Mouse (Mus musculus) cerebellum, adult 11-12 months (tissue): ENCODE measurements at regions not wholly inside any gene's neighbourhood (a gene's known extent, or its start where the extent isn't known, plus 50 kb on each side); places are given as distances from the start of the nearest gene placed in this dataset.

Experiments used
- DNase-seq: peaks from one replicate; pipeline ENCODE4 v3.0.0; 2022

DNA sequence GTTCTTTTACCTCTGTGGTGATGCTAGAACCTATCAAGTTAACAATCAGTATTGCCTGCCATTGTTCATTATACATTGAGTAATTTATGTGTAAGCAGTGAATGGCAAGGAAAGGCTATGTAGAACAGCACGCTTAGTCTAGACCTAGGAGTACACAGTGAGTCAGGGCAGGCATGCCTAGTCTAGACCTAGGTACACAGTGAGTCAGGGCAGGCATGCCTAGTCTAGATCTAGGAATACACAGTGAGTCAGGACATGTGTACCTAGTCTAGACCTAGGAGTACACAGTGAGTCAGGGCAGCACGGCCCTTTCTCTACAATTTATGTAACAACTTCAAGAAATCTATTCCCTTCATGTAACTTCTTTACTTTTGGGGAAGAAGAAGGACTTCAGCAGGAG lies 347.2 kb downstream of the Tmem232 start:
- no peak for DNase-seq

DNA sequence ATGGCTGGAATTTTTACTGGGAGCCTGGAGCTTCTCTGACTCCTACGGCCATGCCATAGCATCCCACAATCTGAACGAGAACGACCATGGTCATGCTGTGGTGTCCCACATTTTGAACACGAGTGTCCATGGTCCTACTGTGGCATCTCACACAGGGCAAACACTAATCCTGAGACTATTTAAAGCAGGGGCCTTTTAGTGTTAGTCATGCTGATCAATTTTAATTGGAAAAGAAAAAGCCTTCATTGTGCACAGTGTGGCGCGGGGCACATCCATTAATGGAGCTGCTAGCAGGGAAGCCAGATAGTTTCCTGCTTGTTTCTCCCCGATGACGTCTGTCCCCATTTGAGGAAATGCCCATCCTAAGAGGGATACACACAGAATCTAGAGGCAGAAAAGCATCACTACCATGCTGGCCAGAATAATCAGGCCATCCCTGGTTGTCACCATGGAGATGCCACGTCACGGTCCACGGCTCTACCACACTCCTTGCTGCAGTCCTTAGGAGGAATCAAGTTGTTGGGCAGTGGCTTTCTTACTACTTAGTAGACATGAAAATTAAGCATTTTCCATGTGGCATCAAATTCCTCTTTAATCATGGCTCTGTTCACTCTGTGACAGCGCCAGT lies 348.0 kb downstream of the Tmem232 start:
- DNase-seq, result no peak

DNA sequence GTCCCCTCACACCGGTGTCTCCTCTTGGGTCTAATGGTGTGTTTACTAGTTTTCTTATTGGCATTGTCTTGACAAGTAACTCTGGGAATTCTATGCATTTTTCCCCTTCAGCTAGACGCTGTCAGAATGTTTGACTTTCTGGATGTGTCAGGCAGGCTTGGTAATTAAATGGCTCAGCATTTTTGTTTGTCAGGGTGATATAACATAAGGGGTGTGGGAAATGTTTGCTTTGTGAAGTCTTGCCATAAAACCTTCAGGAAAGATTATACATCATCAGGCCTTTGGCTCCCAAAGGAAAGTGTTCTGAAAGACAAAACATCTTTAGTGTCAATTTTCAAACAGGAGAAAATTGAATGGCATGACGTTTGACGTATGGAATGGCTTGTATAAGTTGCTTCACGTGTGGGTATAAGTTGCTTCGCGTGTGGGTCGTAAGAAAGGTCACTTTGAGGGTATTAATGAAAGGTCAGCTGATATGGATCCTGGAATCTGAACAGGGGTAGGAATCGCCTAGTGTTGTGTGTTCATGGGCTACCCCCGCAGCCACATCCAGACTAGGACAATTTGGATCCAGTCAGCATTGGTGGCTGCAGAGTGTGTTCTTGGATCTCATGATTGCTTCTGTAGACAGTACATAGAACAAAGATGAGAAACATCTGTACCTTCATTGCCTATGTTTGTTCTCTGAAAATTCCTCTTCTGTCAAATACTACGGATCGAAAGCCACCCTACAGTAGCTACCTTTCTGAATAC lies 349.6 kb downstream of the Tmem232 start:
- no peak for DNase-seq

DNA sequence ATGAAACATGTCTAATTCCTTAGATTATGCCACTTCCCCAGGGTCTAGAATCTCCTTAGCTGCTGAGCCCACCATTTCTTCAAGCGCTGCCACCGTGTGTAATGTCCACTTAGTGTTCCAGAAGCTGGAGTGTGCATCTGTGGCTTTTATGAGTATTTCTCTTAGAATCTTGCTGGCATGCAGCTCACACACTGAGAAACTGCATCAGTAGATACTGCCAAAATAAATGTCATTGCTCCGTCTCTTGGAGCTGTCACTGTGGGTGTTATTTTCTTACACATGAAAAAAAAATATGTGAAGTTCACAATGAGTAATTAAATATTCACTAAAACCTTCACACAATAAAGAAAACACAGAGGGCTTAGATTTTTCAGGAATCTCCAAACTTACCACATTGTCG lies 345.3 kb upstream of the 4930583I09Rik start:
- DNase-seq, result no peak

DNA sequence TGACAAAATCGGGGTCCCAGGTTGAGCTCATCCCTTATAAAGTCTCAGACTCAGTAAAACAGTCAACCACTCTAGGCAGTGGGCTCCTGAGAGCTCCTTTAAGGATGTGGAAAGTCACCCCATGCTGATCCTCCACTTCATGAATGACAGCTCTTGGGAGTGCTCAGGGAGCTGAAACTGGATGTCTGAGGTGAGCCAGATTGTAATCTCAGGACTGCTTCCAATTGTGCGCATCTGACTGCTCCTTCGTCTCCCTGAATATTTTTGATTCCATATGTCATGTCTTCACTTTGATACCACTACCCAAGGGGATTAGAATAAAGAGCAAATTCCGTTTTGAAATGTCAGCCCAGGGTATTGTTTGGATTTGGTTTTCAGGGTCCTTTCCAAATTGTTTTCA lies 339.9 kb upstream of the 4930583I09Rik start:
- no peak for DNase-seq

DNA sequence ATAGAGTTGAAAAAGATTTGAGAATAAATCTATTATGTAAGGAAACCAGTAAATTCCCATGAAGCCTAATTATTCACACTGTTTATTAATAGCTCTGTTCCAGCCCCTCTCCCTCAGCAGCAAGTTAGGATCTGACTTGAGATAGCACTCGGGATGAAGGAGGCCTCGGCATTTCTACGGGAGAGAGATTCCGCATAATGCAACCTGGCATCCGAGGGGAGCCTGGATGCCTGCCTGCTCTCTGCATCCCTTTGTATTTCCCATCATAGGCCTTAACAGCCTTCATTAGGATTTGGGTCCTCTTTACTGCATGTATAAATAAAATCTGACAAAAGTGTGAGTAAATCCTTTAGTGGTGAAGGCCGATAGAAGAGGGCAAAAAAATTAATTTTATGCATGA lies 338.2 kb upstream of the 4930583I09Rik start:
- no peak for DNase-seq

DNA sequence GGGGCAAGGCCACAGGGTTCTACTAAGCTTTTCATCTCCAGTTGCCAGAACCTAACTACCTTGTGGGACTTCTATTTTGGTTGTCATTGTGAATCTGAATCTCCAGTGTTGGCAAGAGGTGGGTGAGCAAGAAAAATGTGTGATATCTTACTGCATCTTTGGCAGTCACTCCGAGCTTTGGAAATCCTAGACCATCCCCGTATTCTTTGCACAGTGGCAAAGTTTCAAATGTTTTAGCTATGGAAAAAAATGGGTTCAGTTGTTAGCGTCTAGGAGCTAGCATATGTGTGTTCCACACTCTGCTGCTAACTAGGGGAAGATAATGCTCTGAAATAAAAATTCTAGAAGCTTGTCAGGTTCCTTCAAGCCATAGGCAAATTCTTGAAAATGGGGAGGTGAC lies 337.4 kb upstream of the 4930583I09Rik start:
- no peak for DNase-seq

DNA sequence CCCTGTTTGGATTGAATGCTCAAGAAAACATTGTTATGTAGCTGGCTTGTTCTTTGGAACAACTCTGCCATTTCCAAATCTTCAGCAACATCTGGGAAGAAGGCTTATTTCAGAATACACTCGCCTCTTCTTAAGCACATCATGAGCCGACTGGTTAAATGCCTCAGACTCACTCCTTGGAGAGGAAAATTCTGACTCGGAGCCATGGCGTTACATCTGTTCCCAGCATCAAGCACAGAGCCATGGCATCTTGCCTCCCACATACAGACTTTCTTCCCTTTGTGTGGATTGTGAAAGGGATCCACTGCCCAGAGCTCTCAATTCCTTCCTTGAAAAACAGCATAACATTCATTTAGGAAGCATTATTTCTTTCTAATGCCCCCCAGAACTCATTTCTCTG lies 334.8 kb upstream of the 4930583I09Rik start:
- no peak for DNase-seq

DNA sequence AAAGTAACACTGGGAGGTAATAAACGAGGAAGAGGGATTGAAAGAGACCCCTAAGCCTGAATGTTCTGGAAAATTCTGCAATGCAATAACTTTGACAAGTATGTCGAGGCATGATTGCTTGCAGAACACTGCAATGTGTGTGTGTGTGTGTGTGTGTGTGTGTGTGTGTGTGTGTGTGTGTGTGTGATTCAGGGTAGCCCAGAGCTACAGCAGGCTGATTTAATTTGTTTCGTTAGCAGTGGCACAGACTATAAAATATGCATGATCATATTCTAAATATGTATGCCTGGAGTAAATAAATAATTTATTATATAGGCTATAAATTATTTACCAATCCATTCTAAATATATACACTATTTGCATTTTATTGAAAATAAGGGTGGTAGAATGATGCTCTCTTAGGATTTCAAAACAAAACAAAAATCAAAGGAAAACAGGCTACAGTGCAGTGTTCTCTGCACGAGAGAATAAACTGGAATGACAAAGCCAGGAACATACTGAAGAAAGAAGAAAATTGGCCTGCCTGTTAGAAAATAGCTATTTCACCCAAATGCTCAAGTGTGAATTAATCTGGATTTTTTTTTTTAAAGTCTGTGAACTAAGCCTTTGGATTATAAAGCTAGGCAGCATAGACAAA lies 334.2 kb upstream of the 4930583I09Rik start:
- DNase-seq, result no peak

DNA sequence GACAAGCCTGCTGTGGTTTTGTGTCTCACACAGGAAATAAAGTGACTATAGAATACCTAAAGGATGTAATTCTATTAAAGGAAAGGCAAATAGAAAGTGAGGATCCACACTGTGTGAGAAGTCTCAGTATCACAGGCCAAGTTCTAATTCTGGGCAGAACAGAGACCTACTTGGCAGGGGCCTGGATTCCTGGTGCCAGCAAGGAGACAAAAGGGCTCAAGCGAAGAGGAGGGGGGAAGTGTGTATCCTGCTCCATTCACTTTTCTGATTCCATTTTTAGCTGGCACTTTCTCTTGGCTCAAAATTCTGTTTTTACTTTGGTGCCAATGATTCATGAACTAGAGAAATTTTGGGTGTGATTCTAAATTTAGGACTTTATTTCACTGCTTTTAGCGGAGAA lies 310.5 kb upstream of the 4930583I09Rik start:
- DNase-seq, result peak; percentile 41

DNA sequence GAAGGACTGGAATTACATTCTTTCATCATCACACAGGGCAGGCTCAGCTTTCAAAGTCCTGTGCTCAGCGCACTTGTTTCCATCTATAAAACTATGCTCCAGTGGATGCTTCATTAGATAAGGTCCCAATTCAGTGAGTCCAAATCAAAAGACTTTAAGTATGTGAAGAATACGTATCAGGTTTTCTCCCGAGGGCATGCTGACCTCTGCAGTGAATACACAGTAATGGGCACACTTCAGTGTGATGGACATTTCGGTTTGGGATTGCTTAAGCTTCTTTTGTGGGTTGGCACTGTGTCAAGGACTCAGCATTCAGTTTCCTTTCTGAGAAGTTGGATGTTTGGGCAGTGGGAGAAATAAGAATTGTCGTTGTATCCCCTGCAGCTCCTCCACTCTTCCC lies 278.8 kb upstream of the 4930583I09Rik start:
- no peak for DNase-seq

DNA sequence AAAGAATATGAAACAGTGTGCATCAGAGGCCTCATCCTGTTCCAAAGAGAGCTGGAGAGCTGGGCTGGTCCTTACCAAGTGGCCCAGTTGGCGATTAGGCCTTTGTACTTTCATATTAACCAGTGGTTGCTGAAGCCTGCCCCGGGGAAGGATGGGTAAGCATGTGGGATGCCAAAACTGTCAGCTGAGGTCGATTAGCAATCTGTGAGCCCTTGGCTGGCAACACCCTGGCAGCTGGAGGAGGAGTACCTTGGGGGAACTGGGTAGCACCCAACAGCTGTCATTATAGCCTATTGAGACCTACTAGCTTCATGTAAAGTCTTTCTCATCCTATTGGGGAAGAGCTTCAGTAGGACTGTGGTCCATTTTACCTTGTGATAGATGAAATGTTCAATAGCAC lies 277.2 kb upstream of the 4930583I09Rik start:
- no peak for DNase-seq

DNA sequence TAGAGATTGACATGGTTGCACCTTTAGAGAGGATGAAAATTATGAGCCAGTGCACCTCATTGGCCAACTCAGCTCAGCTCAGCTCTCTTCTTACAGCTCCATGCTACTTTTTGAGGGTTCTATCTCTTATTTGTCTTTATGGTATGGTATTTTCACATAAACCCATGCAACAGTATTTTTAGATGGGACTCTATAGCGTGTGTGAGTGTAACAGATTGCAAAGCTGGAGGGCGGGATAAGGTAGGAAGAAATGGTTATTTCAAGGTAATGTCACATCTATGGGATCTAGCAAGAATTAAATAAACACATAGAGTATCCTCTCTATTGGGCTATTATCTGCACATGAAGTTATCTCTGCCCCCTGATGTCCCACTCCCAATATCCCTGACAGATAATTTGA lies 269.8 kb upstream of the 4930583I09Rik start:
- no peak for DNase-seq

DNA sequence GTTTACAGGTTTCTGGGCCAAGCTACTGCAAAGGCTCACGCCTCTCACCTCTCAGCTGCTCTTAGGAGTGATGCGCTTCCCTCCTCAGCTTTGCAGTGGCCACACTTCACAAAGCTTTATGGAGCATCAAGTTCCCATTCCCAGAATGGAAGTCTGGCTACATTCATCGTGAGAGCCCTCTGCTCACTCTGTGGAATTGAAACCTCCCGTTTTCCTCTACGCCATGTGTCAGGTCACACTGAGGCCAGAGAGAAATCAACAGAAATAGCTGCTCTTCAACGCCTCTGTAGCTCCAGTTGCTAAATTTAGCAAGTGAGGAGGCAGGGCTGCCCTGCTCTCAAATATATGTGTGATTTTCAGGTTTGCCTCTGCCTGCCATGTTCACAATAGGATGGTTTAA lies 265.3 kb upstream of the 4930583I09Rik start:
- no peak for DNase-seq

DNA sequence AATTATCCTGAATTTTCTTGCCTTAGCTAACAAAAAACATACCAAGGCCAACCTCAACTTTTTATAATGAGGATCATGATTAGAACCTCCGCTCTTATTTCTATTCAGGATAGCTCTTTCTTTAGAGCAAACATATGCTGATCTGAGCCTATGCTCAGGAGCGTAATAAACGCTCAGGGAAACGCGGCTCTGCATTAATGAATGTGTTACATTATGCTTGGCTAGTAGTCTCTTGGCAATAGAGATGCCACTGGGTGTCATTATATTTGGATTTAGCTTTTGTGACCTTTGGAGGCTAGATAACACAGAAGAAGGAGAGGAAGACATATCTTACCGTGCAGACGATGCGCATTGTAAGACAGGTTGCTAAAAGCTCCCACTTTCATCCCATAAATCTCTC lies 246.4 kb upstream of the 4930583I09Rik start:
- no peak for DNase-seq

DNA sequence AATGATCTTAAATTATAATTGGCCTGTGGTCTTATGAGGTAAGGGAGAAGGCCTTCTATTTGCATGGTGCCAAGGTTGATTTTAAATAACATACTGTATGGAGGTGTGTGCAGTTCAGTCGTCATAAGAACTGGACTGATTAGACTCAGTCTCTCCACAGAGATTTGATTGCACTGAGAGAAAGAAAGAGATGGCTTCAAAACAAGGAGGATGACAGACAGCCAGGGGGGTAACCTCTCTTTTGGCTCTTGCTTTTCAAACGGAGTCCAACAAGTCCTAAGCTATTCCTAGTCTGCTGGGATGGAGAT lies 245.9 kb upstream of the 4930583I09Rik start:
- no peak for DNase-seq

DNA sequence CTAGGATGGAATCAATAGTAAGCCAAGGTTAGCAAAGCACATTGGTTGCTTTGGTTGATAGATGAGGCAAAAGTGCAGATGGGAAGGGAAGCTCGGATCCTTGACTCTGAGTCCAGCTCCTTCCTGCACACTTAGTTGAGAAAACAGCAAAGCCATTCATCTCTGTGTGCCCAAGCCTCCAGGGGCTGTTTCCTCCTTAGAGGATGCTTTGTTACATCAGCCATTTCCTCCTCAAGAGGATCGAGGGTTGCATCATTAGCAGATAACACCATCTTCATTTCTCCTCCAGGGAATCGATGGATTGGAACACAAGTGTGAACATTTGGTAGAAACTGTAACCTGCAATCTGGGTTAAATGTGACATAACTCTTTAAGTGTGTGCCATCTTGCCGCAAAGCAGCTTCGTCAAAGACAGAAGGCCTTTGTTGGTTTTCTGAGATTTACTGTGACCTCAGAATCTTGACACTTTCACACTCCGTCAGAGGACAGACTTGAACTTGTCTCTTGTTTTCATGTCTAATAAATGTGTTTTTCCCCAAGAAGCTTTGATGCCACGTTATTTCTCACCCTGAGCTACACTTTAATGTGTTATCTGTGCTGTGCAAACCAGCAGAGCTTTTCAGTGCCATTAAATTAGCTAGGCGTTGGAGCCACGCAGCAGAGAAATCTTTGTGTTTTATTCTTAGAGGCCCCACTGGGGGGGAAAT lies 245.4 kb upstream of the 4930583I09Rik start:
- no peak for DNase-seq

DNA sequence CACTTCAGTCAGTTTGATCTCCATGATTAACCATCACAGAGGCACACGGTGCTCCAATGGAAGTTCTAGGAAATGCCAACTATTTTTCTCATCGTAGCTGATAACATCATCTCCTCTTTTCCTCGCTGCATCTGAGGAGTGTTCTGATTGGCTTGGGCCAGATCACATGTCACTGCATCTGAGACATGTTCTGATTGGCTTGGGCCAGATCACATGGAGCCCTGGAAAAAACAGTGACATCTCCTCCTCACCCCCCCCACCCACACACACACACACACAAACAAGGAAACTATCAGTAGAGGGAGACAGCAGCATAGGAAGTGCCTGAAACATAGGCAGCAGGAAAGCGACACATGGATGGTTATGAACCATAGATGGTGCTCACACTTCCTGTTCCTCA lies 239.0 kb upstream of the 4930583I09Rik start:
- no peak for DNase-seq

DNA sequence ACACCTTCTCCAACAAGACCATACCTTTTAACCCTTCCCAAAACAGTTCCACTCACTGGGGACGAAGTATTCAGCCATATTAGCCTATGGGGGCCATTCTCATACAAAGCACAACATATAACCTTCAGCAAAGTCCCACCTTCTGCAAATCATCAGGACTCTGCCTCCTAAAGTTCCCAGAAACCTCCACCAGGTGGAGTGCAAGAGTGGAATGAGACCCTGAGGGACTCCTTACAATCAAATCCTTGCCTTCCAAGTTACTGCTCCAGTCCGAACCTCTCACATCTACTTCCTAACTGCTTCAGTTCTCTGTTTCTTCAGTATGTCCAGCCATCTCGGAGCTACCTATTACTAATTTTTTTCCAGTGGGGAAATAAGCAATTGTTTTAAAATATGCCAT lies 235.2 kb upstream of the 4930583I09Rik start:
- no peak for DNase-seq

DNA sequence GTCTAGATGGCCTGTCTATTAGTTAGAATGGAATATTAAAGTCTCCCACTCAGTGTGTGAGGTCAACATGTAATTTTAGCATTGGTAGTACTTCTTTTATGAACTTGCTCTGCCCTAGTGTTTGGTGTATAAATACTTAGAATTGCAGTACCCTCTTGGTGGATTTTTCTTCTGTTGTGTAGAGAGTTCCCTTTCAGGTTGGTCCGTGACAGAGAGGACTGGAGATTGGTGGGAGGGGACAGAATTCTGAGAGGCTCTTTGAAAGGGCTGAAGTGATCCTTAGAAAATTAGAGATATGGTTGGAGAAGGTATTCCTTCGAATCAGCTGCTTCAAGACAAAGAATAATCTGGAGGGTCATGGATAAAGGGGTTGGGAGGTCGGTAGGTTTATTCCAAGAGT lies 230.3 kb upstream of the 4930583I09Rik start:
- DNase-seq, result no peak

DNA sequence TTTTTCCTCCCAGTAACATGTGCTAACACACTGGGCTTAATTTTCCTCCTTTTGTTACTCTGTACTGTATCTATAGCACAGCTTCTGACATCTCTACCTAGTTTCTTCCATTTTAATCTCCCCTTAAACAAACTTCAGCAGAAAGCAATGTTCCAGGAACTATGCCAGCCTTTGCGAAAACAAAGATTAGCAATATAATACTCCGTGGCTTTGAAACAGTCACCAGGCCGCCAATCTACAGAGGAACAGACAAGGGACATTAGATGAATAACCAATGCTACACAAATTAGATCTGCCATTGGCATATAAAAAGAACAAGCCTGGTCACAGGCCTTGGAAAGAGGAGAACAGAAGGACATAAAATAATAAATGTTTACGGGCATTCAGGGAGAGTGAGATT lies 220.2 kb upstream of the 4930583I09Rik start:
- DNase-seq, result no peak

DNA sequence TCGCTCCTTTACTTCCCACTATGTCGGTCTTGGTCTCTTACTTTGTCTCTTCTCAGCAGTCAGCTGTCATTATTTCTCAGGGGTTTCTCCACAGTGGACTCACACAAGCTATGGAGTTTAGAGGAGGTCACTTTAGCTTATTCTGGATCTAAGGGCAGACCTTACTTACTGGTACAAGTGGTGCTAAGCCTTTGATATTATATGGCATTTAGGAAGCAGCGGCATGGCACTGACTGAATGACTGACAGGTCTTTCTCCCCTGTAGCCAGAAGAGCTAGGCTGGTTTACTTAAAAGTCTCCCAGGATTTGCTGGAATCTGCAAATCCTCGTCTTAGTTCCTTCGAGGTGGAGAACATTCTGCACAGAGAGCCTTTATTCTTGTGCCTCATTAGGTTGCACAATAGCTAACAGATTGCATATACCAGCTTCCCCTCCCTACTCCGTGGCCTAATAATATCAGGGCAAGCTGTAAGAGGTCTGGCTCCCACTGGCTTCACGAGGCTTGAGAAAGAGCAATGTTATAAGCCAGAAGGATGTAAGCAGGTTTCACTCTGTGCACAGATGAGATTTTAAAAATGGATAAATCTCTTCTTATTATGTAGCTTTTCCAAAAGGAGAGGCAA lies 214.1 kb upstream of the 4930583I09Rik start:
- peak; percentile 16 for DNase-seq

DNA sequence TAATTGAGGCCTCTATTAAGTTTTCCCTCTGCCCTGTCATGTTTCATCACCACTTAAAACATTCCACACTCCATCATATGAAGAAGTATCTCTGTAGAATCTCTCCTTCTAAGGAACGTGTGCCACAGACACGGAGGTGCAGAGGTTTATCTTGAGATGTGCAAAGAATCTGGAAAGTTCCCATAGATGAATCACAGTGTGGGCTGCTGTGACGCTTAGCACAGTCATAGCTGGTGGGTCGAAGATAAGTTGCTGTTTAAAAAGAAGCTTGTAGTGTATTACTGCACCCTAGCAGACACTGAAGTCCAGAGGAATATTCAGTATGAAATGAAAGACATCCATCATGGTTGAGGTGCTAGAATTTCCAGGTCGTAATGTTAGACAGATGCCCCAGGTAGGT lies 179.9 kb upstream of the 4930583I09Rik start:
- DNase-seq, result no peak

DNA sequence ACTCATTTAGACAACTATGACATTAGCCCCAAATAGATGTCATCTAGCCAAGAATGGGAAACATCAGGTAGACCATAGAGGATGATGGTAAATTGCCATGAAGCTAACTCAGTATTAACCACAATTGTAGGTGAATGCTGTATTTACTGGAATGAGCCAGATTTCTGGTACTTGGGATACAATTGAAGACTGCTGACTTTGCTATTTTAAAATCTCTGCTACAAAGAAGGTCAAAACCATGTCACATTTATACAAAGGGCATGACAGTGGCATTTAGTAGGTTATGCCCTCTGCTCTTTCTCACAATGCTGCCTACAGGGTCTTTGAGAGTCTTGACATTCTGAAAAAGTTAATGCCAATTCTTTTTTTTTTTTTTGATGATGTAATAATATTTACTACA lies 178.8 kb upstream of the 4930583I09Rik start:
- DNase-seq, result no peak
